Mouse (Mus musculus): ENCODE data around the gene Rsph1.

Gene Rsph1

DNA sequence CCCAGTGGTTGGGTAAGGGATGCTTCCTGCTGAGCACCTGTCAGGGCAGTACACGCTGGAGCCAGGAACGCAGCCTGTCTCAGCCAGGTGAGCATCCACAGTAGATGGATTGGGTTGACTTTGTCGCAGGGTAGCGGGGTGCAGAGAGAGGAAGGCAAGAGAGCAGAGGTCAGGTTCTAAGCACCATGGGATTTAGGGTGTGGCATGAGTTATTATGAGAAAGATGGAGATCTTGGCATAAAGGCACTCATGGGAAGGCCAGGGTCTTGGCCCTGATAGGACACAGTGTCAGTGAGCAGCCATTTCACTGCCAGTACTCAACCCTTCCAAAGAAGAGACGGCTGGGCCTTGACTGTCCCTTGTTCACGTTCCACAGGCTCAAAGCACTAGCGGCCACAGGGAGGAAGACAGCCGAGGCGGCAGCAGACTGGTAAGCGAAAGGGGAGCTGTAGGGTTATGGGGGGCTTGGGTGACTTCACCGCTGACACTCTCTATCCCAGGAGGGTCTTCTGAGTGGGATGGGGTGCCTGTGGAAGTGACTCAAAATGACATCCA, 67.7 kb downstream of the Rsph1 start:
- peak; percentile 58 for DNase-seq (ENCODE audit: low read depth)

DNA sequence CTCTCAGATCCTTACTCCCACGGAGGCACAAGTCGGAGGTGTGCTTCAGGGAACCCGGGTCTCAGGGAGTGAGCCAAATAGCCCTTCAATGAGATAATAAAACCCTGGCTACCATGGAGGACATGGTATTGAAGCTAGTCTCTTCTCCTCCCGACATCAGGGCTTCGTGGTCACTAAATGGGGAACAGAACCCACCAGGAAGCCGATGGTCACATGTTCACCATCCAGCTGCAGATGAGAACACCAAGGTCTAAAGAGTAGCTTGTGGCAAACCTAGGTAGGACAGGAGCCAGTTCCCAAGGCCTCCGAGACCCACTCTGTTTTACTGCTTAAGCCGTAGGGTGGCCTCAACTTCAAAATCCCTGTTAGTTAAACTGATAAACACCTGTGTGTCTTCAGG, 68.5 kb downstream of the Rsph1 start:
- peak; percentile 37 for DNase-seq (ENCODE audit: low read depth)

DNA sequence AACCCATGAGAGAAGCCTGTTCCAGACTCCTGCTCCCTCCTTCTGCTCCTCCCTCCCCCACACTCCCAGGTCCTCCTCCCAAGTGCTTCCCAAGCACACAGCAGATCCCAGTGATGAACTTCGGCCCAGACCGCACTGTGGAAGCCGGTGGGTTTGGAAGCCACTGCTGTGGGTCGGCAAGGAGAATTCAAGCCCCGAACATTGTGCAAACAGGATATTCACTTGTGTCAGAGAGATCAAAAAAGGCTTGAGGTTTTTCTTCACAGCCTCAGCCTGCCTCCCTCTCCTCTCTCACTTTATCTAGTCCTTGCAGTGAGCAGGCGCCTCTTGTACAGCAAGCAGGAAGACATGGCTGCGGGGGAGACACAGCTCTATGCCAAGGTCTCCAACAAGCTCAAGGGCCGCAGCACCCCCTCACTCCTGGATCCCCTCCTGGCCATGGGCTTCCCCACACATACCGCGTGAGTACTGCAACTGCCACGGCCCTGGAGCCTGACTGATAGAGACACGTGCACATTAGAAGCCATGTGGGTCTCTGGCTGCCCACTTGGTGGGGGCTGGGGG, 69.3 kb downstream of the Rsph1 start, which contains the start of gene Ubash3a:
TSS of gene Ubash3a (plus strand) at position 103 of the 564 bp plus-strand sequence.
- peak; percentile 85 for DNase-seq (ENCODE audit: low read depth)

All from naive thymus-derived CD4-positive, alpha-beta T cell, adult 2 months (primary cell).